Mouse (Mus musculus): ENCODE data around the gene Jam3.

- no peak for TF ChIP-seq CTCF (IDR thresholded peaks at IDR 0.05; ENCODE audit: borderline replicate concordance, extremely low read depth, insufficient read depth, insufficient read length)
- TF ChIP-seq POLR2A (IDR thresholded peaks at IDR 0.05; ENCODE audit: borderline replicate concordance, extremely low read depth, insufficient read depth, insufficient read length, poor library complexity, severe bottlenecking): no peak
Observed at GRCm38 (mm10) chr9:27122963-27123362, 32.3 kb downstream of the Jam3 start.
